Mouse (Mus musculus): Measurements from ENCODE around the gene Sox10. TPM values are rescaled to one million over a fixed set of nuclear protein-coding genes. Genes with fewer than 3 reads are reported as not detected.

The Sox10 gene
- polyA plus RNA-seq, 1 experiment from 2014 or later: 35.8 TPM

GRCm38 (mm10) chr15:79131442-79131841, 33.6 kb downstream of the Sox10 start:
- ATAC-seq (ENCODE audit: low FRiP score, low read depth): no peak
- Histone ChIP-seq H3K36me3 (peaks cover 67% of the 10 kb centered on the region), H3K27ac (no peak overlapping the region), H3K4me2 (replicated peaks) (no peak overlapping the region), H3K4me3 (no peak overlapping the region), H3K9me3 (no peaks in the 10 kb centered on the region), H3K27me3 (replicated peaks) (no peaks in the 10 kb centered on the region), H3K4me1 (peaks cover 7% of the 10 kb centered on the region; the same call in 1 of the 2 replicates), H3K9ac (no peak overlapping the region)
- 65% methylated on average over 7 of the region's 7 CpGs for WGBS

DNA sequence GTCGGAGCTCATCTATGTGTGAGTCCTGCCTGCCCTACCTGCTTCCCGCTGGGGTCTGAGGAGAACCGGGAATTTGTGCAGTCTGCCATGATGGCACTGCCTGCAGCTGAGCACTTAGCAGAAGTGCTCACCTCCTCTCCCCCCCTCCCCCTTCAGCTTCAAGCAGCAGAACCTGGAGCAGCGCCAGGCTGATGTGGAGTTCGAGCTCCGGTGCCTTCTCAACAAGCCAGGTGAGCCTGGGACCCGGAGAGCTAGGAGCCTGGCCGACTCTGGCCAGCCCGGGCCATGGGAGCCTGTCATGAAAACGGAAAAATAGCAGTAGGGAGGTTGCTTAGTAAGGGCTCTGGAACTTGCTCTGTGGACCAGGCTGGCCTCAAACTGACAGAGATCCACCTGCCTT, 34.3 kb downstream of the Sox10 start:
- Histone ChIP-seq H3K4me2 (replicated peaks) (no peak overlapping the region), H3K9me3 (no peaks in the 10 kb centered on the region), H3K36me3 (peaks cover 73% of the 10 kb centered on the region), H3K9ac (no peak overlapping the region), H3K4me3 (no peak overlapping the region), H3K4me1 (peaks cover 7% of the 10 kb centered on the region; the same call in 1 of the 2 replicates), H3K27me3 (replicated peaks) (no peaks in the 10 kb centered on the region), H3K27ac (no peak overlapping the region)
- ATAC-seq (ENCODE audit: low FRiP score, low read depth): no peak
- WGBS: 86% methylated on average over 10 of the region's 10 CpGs

- Histone ChIP-seq H3K27ac (no peak overlapping the region), H3K9me3 (no peaks in the 10 kb centered on the region), H3K36me3 (peaks cover 81% of the 10 kb centered on the region), H3K4me3 (no peak overlapping the region), H3K4me2 (replicated peaks) (no peak overlapping the region), H3K9ac (no peak overlapping the region), H3K27me3 (replicated peaks) (no peaks in the 10 kb centered on the region), H3K4me1 (peaks cover 4% of the 10 kb centered on the region; the same call in 1 of the 2 replicates)
- WGBS: 82% methylated on average over 7 of the region's 7 CpGs
- no peak for ATAC-seq (ENCODE audit: low FRiP score, low read depth)
These were observed 35.7 kb downstream of the Sox10 start for GRCm38 (mm10) chr15:79129311-79129710.

GRCm38 (mm10) chr15:79128208-79128607, 36.8 kb downstream of the Sox10 start:
- Histone ChIP-seq H3K4me3 (no peak overlapping the region), H3K36me3 (peaks cover 83% of the 10 kb centered on the region), H3K27ac (no peak overlapping the region), H3K4me2 (replicated peaks) (no peak overlapping the region), H3K27me3 (replicated peaks) (no peaks in the 10 kb centered on the region), H3K4me1 (peaks cover 4% of the 10 kb centered on the region; the same call in 1 of the 2 replicates), H3K9ac (no peak overlapping the region), H3K9me3 (no peaks in the 10 kb centered on the region)
- ATAC-seq (ENCODE audit: low FRiP score, low read depth): no peak
- WGBS: 92% methylated on average over 5 of the region's 5 CpGs

DNA sequence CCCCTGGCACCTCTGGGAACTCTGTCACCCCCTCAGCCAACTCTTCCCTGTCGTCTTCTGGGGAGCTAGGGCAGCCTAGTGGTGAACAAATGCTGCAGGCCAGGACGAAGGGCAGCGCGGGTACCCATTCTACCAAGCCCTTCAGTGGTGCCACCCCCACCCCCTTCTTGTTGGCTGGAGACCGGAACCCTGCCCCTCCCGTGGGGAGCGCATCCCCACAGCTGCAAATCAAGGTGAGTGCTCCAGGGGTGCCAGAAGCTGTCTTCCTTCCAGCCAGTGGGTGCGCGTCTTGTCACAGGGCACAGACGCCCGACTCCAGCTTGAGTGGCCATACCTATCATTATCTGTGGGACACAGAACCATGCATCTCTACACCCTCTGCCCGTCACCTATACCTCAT, 37.9 kb downstream of the Sox10 start:
- Histone ChIP-seq H3K9ac (no peak overlapping the region), H3K27me3 (replicated peaks) (no peaks in the 10 kb centered on the region), H3K27ac (no peak overlapping the region), H3K4me2 (replicated peaks) (no peak overlapping the region), H3K36me3 (peaks cover 85% of the 10 kb centered on the region), H3K4me3 (no peak overlapping the region), H3K4me1 (peaks cover 8% of the 10 kb centered on the region; the same call in 1 of the 2 replicates), H3K9me3 (no peaks in the 10 kb centered on the region)
- no peak for ATAC-seq (ENCODE audit: low FRiP score, low read depth)
- 95% methylated on average over 12 of the region's 12 CpGs for WGBS

DNA sequence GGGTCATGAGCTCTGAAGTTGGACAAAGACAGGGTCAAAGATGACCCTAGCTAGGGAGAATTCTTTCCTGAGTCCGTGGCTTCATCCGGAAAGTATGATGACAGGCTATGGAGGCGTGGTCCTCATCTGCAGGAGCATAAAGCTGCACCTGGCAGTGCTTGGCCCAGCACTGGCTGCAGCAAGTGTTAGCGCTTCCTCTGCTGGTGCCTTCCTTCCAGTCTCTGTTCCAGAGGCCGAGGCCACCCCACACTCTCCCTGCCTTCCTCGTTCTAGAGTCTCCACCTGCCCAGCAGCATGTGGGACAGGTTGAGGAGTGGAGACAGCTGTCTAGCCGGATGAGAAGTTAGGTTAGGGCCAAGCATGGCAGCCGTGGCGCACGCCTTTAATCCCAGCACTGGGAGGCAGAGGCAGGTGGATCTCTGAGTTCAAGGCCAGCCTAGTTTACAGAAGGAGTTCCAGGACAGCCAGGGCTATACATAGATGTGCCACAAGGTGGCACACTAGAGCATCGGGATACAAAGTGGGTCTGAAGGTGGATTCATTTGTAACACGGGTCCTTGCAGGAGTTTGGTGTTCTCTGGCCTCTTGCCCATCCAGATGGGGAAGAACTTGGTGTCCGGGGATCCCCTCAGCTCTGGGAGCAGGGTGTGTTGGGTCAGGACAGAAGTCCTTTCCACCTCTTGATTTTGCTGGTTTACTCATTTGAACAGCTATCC, 38.7 kb downstream of the Sox10 start:
- no peak overlapping the region for H3K4me3 ChIP-seq
- no peaks in the 10 kb centered on the region for H3K9me3 ChIP-seq
- H3K27ac ChIP-seq: no peak overlapping the region
- peaks cover 8% of the 10 kb centered on the region; the same call in 1 of the 2 replicates for H3K4me1 ChIP-seq
- ATAC-seq (ENCODE audit: low FRiP score, low read depth): no peak
- H3K36me3 ChIP-seq: peaks cover 80% of the 10 kb centered on the region
- no peak overlapping the region for H3K4me2 ChIP-seq (replicated peaks)
- no peaks in the 10 kb centered on the region for H3K27me3 ChIP-seq (replicated peaks)
- no peak overlapping the region for H3K9ac ChIP-seq
- 87% methylated on average over 13 of the region's 13 CpGs for WGBS

DNA sequence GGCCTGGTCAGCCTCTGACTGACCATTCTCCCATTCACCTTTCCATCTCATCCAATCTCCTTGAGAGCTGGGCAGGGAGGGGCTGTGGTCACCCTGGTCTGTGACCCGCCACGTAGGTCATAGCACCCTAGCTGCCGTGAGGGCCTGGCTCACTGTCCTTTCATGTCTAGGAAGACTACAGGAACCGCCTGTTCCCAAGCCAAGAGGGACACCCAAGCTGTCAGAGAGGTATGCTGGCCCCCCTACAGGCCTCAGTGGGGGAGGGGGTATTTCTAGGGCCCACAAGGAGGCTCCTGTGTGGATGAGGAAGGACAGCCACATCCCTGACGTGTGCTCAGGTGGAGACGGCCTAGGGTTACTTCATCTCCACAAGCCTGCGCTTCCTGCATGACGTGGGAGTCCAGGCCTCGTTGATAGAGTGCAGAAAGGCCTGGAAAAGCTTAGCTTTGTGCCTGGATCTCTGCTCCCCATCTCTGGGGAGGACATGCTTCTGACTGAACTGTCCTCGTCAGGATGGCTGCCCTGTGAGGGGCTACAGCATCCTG, 40.6 kb downstream of the Sox10 start:
- Histone ChIP-seq H3K36me3 (peaks cover 74% of the 10 kb centered on the region), H3K9ac (no peak overlapping the region), H3K27ac (no peak overlapping the region), H3K4me3 (no peak overlapping the region), H3K4me1 (peaks cover 4% of the 10 kb centered on the region; the same call in 1 of the 2 replicates), H3K9me3 (no peaks in the 10 kb centered on the region), H3K4me2 (replicated peaks) (no peak overlapping the region), H3K27me3 (replicated peaks) (no peaks in the 10 kb centered on the region)
- ATAC-seq (ENCODE audit: low FRiP score, low read depth): no peak
- 87% methylated on average over 10 of the region's 10 CpGs for WGBS

- Histone ChIP-seq H3K36me3 (peaks cover 76% of the 10 kb centered on the region), H3K4me2 (replicated peaks) (no peak overlapping the region), H3K4me3 (no peak overlapping the region), H3K9me3 (no peaks in the 10 kb centered on the region), H3K27me3 (replicated peaks) (no peaks in the 10 kb centered on the region), H3K4me1 (peaks cover 4% of the 10 kb centered on the region; the same call in 1 of the 2 replicates), H3K27ac (no peak overlapping the region), H3K9ac (no peak overlapping the region)
- no peak for ATAC-seq (ENCODE audit: low FRiP score, low read depth)
- WGBS: 91% methylated on average over 6 of the region's 6 CpGs
These were observed 41.3 kb downstream of the Sox10 start for GRCm38 (mm10) chr15:79123751-79124150.

GRCm38 (mm10) chr15:79122546-79122945, 42.5 kb downstream of the Sox10 start:
- H3K4me3 ChIP-seq: no peak overlapping the region
- H3K9me3 ChIP-seq: no peaks in the 10 kb centered on the region
- peaks cover 4% of the 10 kb centered on the region; the same call in 1 of the 2 replicates for H3K4me1 ChIP-seq
- peaks cover 65% of the 10 kb centered on the region for H3K36me3 ChIP-seq
- H3K27ac ChIP-seq: no peak overlapping the region
- WGBS: 84% methylated on average over 13 of the region's 13 CpGs
- no peak overlapping the region for H3K9ac ChIP-seq
- no peaks in the 10 kb centered on the region for H3K27me3 ChIP-seq (replicated peaks)
- no peak for ATAC-seq (ENCODE audit: low FRiP score, low read depth)
- H3K4me2 ChIP-seq (replicated peaks): no peak overlapping the region

- H3K36me3 ChIP-seq: peaks cover 64% of the 10 kb centered on the region
- H3K27me3 ChIP-seq (replicated peaks): no peaks in the 10 kb centered on the region
- no peak overlapping the region for H3K9ac ChIP-seq
- no peak overlapping the region for H3K4me3 ChIP-seq
- peaks cover 4% of the 10 kb centered on the region; the same call in 1 of the 2 replicates for H3K4me1 ChIP-seq
- no peaks in the 10 kb centered on the region for H3K9me3 ChIP-seq
- WGBS: 46% methylated on average over 4 of the region's 4 CpGs
- H3K27ac ChIP-seq: no peak overlapping the region
- ATAC-seq (ENCODE audit: low FRiP score, low read depth): no peak
- H3K4me2 ChIP-seq (replicated peaks): no peak overlapping the region
These were observed 42.9 kb downstream of the Sox10 start for GRCm38 (mm10) chr15:79122119-79122518.

GRCm38 (mm10) chr15:79119491-79119890, 45.5 kb downstream of the Sox10 start:
- Histone ChIP-seq H3K36me3 (peaks cover 57% of the 10 kb centered on the region), H3K4me2 (replicated peaks) (no peak overlapping the region), H3K4me3 (no peak overlapping the region), H3K9me3 (no peaks in the 10 kb centered on the region), H3K27me3 (replicated peaks) (no peaks in the 10 kb centered on the region), H3K9ac (no peak overlapping the region), H3K27ac (no peak overlapping the region), H3K4me1 (peaks cover 4% of the 10 kb centered on the region; the same call in 1 of the 2 replicates)
- 86% methylated on average over 9 of the region's 9 CpGs for WGBS
- no peak for ATAC-seq (ENCODE audit: low FRiP score, low read depth)

DNA sequence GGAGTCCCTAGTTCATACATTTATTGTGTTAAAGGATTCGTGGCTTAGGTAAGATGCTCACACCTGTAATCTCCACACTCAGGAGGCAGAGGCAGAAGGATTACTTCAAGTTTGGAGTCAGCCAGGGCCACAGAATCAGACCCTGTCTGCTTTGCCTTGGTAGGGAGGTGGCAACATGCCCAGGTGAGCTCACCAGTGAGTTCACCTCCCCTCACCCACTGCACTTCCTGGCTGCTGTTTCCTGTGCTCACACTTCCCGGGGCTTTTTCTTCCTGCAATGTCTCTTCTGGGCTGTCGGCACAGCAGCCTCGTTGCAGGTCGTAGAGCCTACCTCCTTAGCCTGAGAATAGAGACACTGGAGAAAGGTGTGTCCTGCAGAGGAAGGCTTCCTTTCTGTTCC, 49.8 kb downstream of the Sox10 start:
- Histone ChIP-seq H3K4me2 (replicated peaks) (no peak overlapping the region), H3K27me3 (replicated peaks) (0 out of 2 replicates have a peak, but pooled peaks cover 4% of the 10 kb centered on the region), H3K4me1 (peaks cover 7% of the 10 kb centered on the region), H3K9ac (no peak overlapping the region), H3K36me3 (peaks cover 34% of the 10 kb centered on the region), H3K4me3 (no peak overlapping the region), H3K27ac (no peak overlapping the region), H3K9me3 (no peaks in the 10 kb centered on the region)
- no peak for ATAC-seq (ENCODE audit: low FRiP score, low read depth)
- 60% methylated on average over 5 of the region's 5 CpGs for WGBS

Data from neural tube, embryonic 12.5 days (tissue).